Mouse (Mus musculus) stomach, adult 2 months (tissue): Measurements from ENCODE around the gene Col4a5. TPM values are rescaled to one million over a fixed set of nuclear protein-coding genes. Genes with fewer than 3 reads are reported as not detected.

ENCODE experiments used
- polyA plus RNA-seq: library from polyadenylated mRNA; depleted of rRNA; stranded (reverse); fragments of >200 nt; gene quantifications from 2 replicates; pipeline ENCODE4 v1.2.3, GENCODE M21; 2012; rRNA removed

Col4a5 gene
- 3.4 and 5.6 TPM in 2 replicates for polyA plus RNA-seq

GRCm38 (mm10) chrX:141475110-141475509, at the start of gene Col4a5:
Gene Col4a5, plus strand, starts transcription at chrX:141475385.

DNA sequence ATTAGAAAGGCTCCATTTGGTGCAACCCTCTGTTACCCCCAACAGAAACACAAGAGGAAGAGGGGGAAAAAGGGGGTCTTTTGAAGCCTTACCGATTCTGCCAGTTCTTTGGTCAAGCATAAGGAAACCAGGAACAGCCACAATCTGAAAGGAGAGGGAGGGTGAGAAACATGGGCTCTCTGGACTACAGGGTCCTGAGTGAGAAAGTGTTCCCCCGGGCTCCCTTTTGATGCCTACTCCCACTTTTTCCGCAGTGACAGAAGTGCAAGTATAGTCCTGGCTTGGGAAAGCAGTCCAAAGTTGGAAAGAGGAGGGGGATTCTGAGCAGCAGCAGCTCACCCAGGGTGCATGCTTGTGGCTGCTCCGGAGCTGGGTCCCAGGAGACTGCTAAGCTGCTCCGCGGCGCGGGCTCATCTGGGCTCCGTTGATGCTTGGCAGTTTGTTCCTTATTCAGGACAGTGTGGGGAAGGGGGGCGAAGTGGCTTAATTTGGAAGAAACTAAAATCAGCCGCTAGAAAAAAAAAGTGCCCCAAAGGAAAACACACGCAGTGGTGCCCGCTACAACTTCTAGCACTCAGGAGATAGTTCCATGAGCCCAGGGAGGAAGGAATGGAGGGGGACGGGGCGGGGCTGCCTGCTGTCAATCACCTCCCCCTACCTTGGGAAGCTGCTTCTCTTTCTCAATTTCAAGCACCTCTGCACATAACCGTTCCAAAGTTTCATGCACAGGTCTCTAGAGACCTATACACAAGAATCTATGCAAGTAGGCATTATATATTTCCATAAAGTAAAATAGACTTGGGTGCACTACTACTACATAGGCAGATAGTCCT, 1.5 kb upstream of the Col4a5 start, which contains the start of gene Col4a6:
Col4a6 (minus strand) TSS at position 607 of the 833 bp plus-strand sequence.

GRCm38 (mm10) chrX:141724937-141725918, 250.0 kb downstream of the Col4a5 start, which contains the start of gene Irs4:
Gene Irs4, minus strand, starts transcription at chrX:141725263.

Other genes with a start within 250 kb of the Col4a5 start
- gene Col4a6, start 1.3 kb upstream of the Col4a5 start, polyA plus RNA-seq: 2.7 and 3.7 TPM in 2 replicates
- 0.12 and 0.23 TPM in 2 replicates for gene Irs4, start 249.9 kb downstream of the Col4a5 start, polyA plus RNA-seq